Mouse (Mus musculus): ENCODE measurements at regions not wholly inside any gene's neighbourhood (a gene's known extent, or its start where the extent isn't known, plus 50 kb on each side); places are given as distances from the start of the nearest gene placed in this dataset.
A peak's percentile ranks its signal among the peaks of the same experiment; 100 is the strongest.

GRCm38 (mm10) chr13:60533871-60534427 is 67.8 kb upstream of the Dapk1 start:
- H3K4me3 ChIP-seq (ENCODE audit: low read depth, low read length): no peak overlapping the region
- 59% methylated on average over 8 of the region's 8 CpGs for WGBS
- no peaks in the 10 kb centered on the region for H3K36me3 ChIP-seq (ENCODE audit: control insufficient read depth, insufficient read depth)
- peak overlapping the region; percentile 27; the same call in 1 of the 2 replicates for H3K4me2 ChIP-seq (replicated peaks; ENCODE audit: low read depth)
- H3K9ac ChIP-seq (ENCODE audit: low read depth, low read length): no peak overlapping the region
- no peaks in the 10 kb centered on the region for H3K9me3 ChIP-seq (ENCODE audit: control insufficient read depth)
- TF ChIP-seq CTCF (IDR thresholded peaks at IDR 0.05; ENCODE audit: low read depth): no peak
- H3K27me3 ChIP-seq (replicated peaks; ENCODE audit: control insufficient read depth, insufficient read depth, low read length): no peaks in the 10 kb centered on the region
- peak; percentile 57; the same call in 1 of the 2 replicates for ATAC-seq
- no peaks in the 10 kb centered on the region for H3K4me1 ChIP-seq (replicated peaks; ENCODE audit: control insufficient read depth, insufficient read depth, low read length)
- no peak overlapping the region for H3K27ac ChIP-seq (ENCODE audit: low read depth, low read length)

GRCm38 (mm10) chr13:60534501-60534900 is 67.2 kb upstream of the Dapk1 start:
- no peak for ATAC-seq
- TF ChIP-seq CTCF (IDR thresholded peaks at IDR 0.05; ENCODE audit: low read depth): no peak
- Histone ChIP-seq H3K27me3 (replicated peaks; ENCODE audit: control insufficient read depth, insufficient read depth, low read length) (no peaks in the 10 kb centered on the region), H3K4me1 (replicated peaks; ENCODE audit: control insufficient read depth, insufficient read depth, low read length) (no peaks in the 10 kb centered on the region), H3K36me3 (ENCODE audit: control insufficient read depth, insufficient read depth) (no peaks in the 10 kb centered on the region), H3K27ac (ENCODE audit: low read depth, low read length) (no peak overlapping the region), H3K9ac (ENCODE audit: low read depth, low read length) (no peak overlapping the region), H3K9me3 (ENCODE audit: control insufficient read depth) (no peaks in the 10 kb centered on the region), H3K4me2 (replicated peaks; ENCODE audit: low read depth) (no peak overlapping the region), H3K4me3 (ENCODE audit: low read depth, low read length) (no peak overlapping the region)
- WGBS: 32% methylated on average over 3 of the region's 3 CpGs

- no peak overlapping the region for H3K27ac ChIP-seq (ENCODE audit: low read depth, low read length)
- no peak for TF ChIP-seq CTCF (IDR thresholded peaks at IDR 0.05; ENCODE audit: low read depth)
- ATAC-seq: no peak
- H3K36me3 ChIP-seq (ENCODE audit: control insufficient read depth, insufficient read depth): no peaks in the 10 kb centered on the region
- H3K4me2 ChIP-seq (replicated peaks; ENCODE audit: low read depth): no peak overlapping the region
- no peaks in the 10 kb centered on the region for H3K27me3 ChIP-seq (replicated peaks; ENCODE audit: control insufficient read depth, insufficient read depth, low read length)
- WGBS: 61% methylated on average over 7 of the region's 7 CpGs
- H3K9me3 ChIP-seq (ENCODE audit: control insufficient read depth): no peaks in the 10 kb centered on the region
- no peak overlapping the region for H3K9ac ChIP-seq (ENCODE audit: low read depth, low read length)
- H3K4me3 ChIP-seq (ENCODE audit: low read depth, low read length): no peak overlapping the region
- H3K4me1 ChIP-seq (replicated peaks; ENCODE audit: control insufficient read depth, insufficient read depth, low read length): no peaks in the 10 kb centered on the region
These were observed 66.7 kb upstream of the Dapk1 start for GRCm38 (mm10) chr13:60535045-60535444.

- ATAC-seq: no peak
- WGBS: 88% methylated on average over 5 of the region's 5 CpGs
- no peak for TF ChIP-seq CTCF (IDR thresholded peaks at IDR 0.05; ENCODE audit: low read depth)
- no peaks in the 10 kb centered on the region for H3K4me1 ChIP-seq (replicated peaks; ENCODE audit: control insufficient read depth, insufficient read depth, low read length)
- no peak overlapping the region for H3K4me3 ChIP-seq (ENCODE audit: low read depth, low read length)
- H3K27ac ChIP-seq (ENCODE audit: low read depth, low read length): no peak overlapping the region
- H3K27me3 ChIP-seq (replicated peaks; ENCODE audit: control insufficient read depth, insufficient read depth, low read length): no peaks in the 10 kb centered on the region
- H3K9ac ChIP-seq (ENCODE audit: low read depth, low read length): no peak overlapping the region
- H3K36me3 ChIP-seq (ENCODE audit: control insufficient read depth, insufficient read depth): no peaks in the 10 kb centered on the region
- no peak overlapping the region for H3K4me2 ChIP-seq (replicated peaks; ENCODE audit: low read depth)
- H3K9me3 ChIP-seq (ENCODE audit: control insufficient read depth): no peaks in the 10 kb centered on the region
These were observed 65.0 kb upstream of the Dapk1 start for GRCm38 (mm10) chr13:60536725-60537124.

- Histone ChIP-seq H3K36me3 (ENCODE audit: control insufficient read depth, insufficient read depth) (no peaks in the 10 kb centered on the region), H3K27ac (ENCODE audit: low read depth, low read length) (no peak overlapping the region), H3K9me3 (ENCODE audit: control insufficient read depth) (no peaks in the 10 kb centered on the region), H3K27me3 (replicated peaks; ENCODE audit: control insufficient read depth, insufficient read depth, low read length) (no peaks in the 10 kb centered on the region), H3K4me1 (replicated peaks; ENCODE audit: control insufficient read depth, insufficient read depth, low read length) (no peaks in the 10 kb centered on the region), H3K9ac (ENCODE audit: low read depth, low read length) (no peak overlapping the region), H3K4me3 (ENCODE audit: low read depth, low read length) (no peak overlapping the region), H3K4me2 (replicated peaks; ENCODE audit: low read depth) (no peak overlapping the region)
- 79% methylated on average over 8 of the region's 8 CpGs for WGBS
- TF ChIP-seq CTCF (IDR thresholded peaks at IDR 0.05; ENCODE audit: low read depth): no peak
- ATAC-seq: no peak
These were observed 63.6 kb upstream of the Dapk1 start for GRCm38 (mm10) chr13:60538110-60538509.

GRCm38 (mm10) chr13:60541165-60541564 is 60.6 kb upstream of the Dapk1 start:
- Histone ChIP-seq H3K4me3 (ENCODE audit: low read depth, low read length) (no peak overlapping the region), H3K36me3 (ENCODE audit: control insufficient read depth, insufficient read depth) (no peaks in the 10 kb centered on the region), H3K9ac (ENCODE audit: low read depth, low read length) (no peak overlapping the region), H3K9me3 (ENCODE audit: control insufficient read depth) (no peaks in the 10 kb centered on the region), H3K4me2 (replicated peaks; ENCODE audit: low read depth) (no peak overlapping the region), H3K4me1 (replicated peaks; ENCODE audit: control insufficient read depth, insufficient read depth, low read length) (no peaks in the 10 kb centered on the region), H3K27ac (ENCODE audit: low read depth, low read length) (no peak overlapping the region), H3K27me3 (replicated peaks; ENCODE audit: control insufficient read depth, insufficient read depth, low read length) (no peaks in the 10 kb centered on the region)
- no peak for ATAC-seq
- 88% methylated on average over 5 of the region's 5 CpGs for WGBS
- no peak for TF ChIP-seq CTCF (IDR thresholded peaks at IDR 0.05; ENCODE audit: low read depth)

GRCm38 (mm10) chr13:60544363-60544762 is 57.4 kb upstream of the Dapk1 start:
- Histone ChIP-seq H3K27me3 (replicated peaks; ENCODE audit: control insufficient read depth, insufficient read depth, low read length) (no peaks in the 10 kb centered on the region), H3K9ac (ENCODE audit: low read depth, low read length) (no peak overlapping the region), H3K4me1 (replicated peaks; ENCODE audit: control insufficient read depth, insufficient read depth, low read length) (no peaks in the 10 kb centered on the region), H3K27ac (ENCODE audit: low read depth, low read length) (no peak overlapping the region), H3K9me3 (ENCODE audit: control insufficient read depth) (no peaks in the 10 kb centered on the region), H3K36me3 (ENCODE audit: control insufficient read depth, insufficient read depth) (no peaks in the 10 kb centered on the region), H3K4me3 (ENCODE audit: low read depth, low read length) (no peak overlapping the region), H3K4me2 (replicated peaks; ENCODE audit: low read depth) (no peak overlapping the region)
- no peak for TF ChIP-seq CTCF (IDR thresholded peaks at IDR 0.05; ENCODE audit: low read depth)
- ATAC-seq: no peak
- 64% methylated on average over 3 of the region's 3 CpGs for WGBS
